12 mouse cellular contexts compared by ENCODE assay signal in the genomic region with DNA sequence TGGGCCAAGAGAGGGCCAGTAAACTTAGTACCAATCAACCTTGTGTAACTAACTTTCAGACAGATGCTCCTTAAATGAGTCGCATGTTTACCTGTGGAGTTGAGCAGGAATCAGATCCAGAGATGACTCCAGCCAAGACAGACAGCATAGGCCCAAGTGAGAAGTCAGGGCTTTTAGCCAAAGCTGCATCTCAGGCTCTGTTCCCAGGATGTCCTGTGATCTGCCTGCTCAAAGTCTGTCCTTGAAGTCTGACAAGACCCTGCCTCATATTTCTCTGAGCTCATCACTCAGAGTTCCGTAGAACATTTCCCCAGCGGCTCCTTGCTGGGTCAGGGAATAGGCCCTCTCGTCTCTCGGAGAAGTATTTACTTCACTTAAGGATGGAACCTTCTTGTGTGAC.
"Had no signal": no experiment of that assay in that cellular context is flagged by ENCODE, and none has a peak within 500 bp of the region (broad histone marks: within the 10 kb centered on the region; RNA-seq: fewer than 3 reads in every experiment).

No protein-coding gene starts in this region.

- H3K9ac ChIP-seq: limb, embryonic 13.5 days; liver, embryonic 14.5 days; midbrain, embryonic 12.5 days; neural tube, embryonic 13.5 days; stomach, embryonic 15.5 days had no signal

- H3K9me3 ChIP-seq: limb, embryonic 13.5 days; midbrain, embryonic 12.5 days; neural tube, embryonic 13.5 days; stomach, embryonic 15.5 days had no signal

- H3K27ac ChIP-seq: limb, embryonic 13.5 days; liver, embryonic 14.5 days; midbrain, embryonic 12.5 days; neural tube, embryonic 13.5 days; stomach, embryonic 15.5 days had no signal

- DNase-seq: kidney, postnatal 14 days; left cerebral cortex, postnatal 4 days; lung, adult 18-20 months; retina, postnatal 1 day; right cerebral cortex, postnatal 4 days; thymus, postnatal 4 days had no signal

- ATAC-seq: midbrain, embryonic 16.5 days had no signal

- H3K4me3 ChIP-seq: limb, embryonic 13.5 days; midbrain, embryonic 12.5 days; neural tube, embryonic 13.5 days; stomach, embryonic 15.5 days had no signal

- H3K36me3 ChIP-seq: limb, embryonic 13.5 days; midbrain, embryonic 12.5 days; neural tube, embryonic 13.5 days; stomach, embryonic 15.5 days had no signal

- H3K4me2 ChIP-seq: limb, embryonic 13.5 days; midbrain, embryonic 12.5 days; neural tube, embryonic 13.5 days; stomach, embryonic 15.5 days had no signal

- H3K27me3 ChIP-seq: limb, embryonic 13.5 days; midbrain, embryonic 12.5 days; stomach, embryonic 15.5 days had no signal
